Mouse (Mus musculus) myocyte (in vitro differentiated cells): Measurements from ENCODE around the gene Ankfy1. TPM values are rescaled to one million over a fixed set of nuclear protein-coding genes. Genes with fewer than 3 reads are reported as not detected.

Experiments used
- H3K27me3 ChIP-seq: one replicate; pipeline ENCODE4 v1.6.1; 2011; ENCODE audit not compliant: control insufficient read depth, insufficient read depth, insufficient read length
- H3K36me3 ChIP-seq: one replicate; pipeline ENCODE4 v1.6.1; 2011; ENCODE audit not compliant: control insufficient read depth, insufficient read depth
- H3K4me2 ChIP-seq: one replicate; pipeline ENCODE4 v1.6.1; 2011; ENCODE audit warnings: low read depth, control low read depth
- H3K4me3 ChIP-seq: one replicate; pipeline ENCODE4 v1.5.1; 2011; ENCODE audit warnings: mild to moderate bottlenecking, control low read depth, moderate library complexity
- H3K79me2 ChIP-seq: one replicate; pipeline ENCODE4 v1.6.1; 2011; ENCODE audit not compliant: control insufficient read depth, insufficient read depth
- H3ac ChIP-seq: one replicate; pipeline ENCODE4 v1.6.1; 2011; ENCODE audit not compliant: control insufficient read depth, insufficient read length
- CEBPB ChIP-seq: IDR thresholded peaks from 2 replicates; pipeline ENCODE4 v1.6.1; 2011; ENCODE audit warnings: mild to moderate bottlenecking, moderate library complexity; ENCODE audit not compliant: poor library complexity, insufficient read depth, severe bottlenecking
- E2F4 ChIP-seq: IDR thresholded peaks from one replicate; pipeline ENCODE4 v1.6.1; 2011; ENCODE audit warnings: mild to moderate bottlenecking, control low read depth, moderate library complexity; ENCODE audit not compliant: insufficient read depth
- MAX ChIP-seq: IDR thresholded peaks from one replicate; pipeline ENCODE4 v1.6.1; 2011; ENCODE audit warnings: low read depth, mild to moderate bottlenecking, control low read depth
- MYOD1 ChIP-seq, 3 experiments: IDR thresholded peaks; one replicate each; pipeline ENCODE4 v1.6.1; 2011; ENCODE audit warnings: control low read depth in 2 of 3, low read depth in 2 of 3, mild to moderate bottlenecking in 2 of 3, moderate library complexity in 1 of 3; ENCODE audit not compliant: insufficient read length in 2 of 3, control insufficient read depth in 1 of 3
- MYOG ChIP-seq, 3 experiments: IDR thresholded peaks; one replicate each; pipeline ENCODE4 v1.6.1; 2011; ENCODE audit warnings: control low read depth in 2 of 3, low read depth in 2 of 3, mild to moderate bottlenecking in 2 of 3; ENCODE audit not compliant: insufficient read length in 2 of 3, control insufficient read depth in 1 of 3, insufficient read depth in 1 of 3
- POLR2A ChIP-seq: IDR thresholded peaks from one replicate; pipeline ENCODE4 v1.6.1; 2011; ENCODE audit warnings: low read depth, mild to moderate bottlenecking, control low read depth, moderate library complexity; ENCODE audit not compliant: insufficient read length
- POLR2AphosphoS2 ChIP-seq: IDR thresholded peaks from one replicate; pipeline ENCODE4 v1.6.1; 2011; ENCODE audit warnings: low read depth, control low read depth; ENCODE audit not compliant: insufficient read length
- REST ChIP-seq: IDR thresholded peaks from one replicate; pipeline ENCODE4 v1.6.1; 2011; ENCODE audit warnings: mild to moderate bottlenecking, control low read depth, moderate library complexity; ENCODE audit not compliant: insufficient read depth, insufficient read length
- SRF ChIP-seq: IDR thresholded peaks from one replicate; pipeline ENCODE4 v1.6.1; 2011; ENCODE audit warnings: low read depth; ENCODE audit not compliant: control insufficient read depth, insufficient read length
- TCF12 ChIP-seq: IDR thresholded peaks from one replicate; pipeline ENCODE4 v1.6.1; 2011; ENCODE audit warnings: mild to moderate bottlenecking, control low read depth; ENCODE audit not compliant: poor library complexity, insufficient read depth, severe bottlenecking
- TCF3 ChIP-seq: IDR thresholded peaks from one replicate; pipeline ENCODE4 v1.6.1; 2011; ENCODE audit warnings: low read depth, control low read depth; ENCODE audit not compliant: insufficient read length
- USF1 ChIP-seq: IDR thresholded peaks from one replicate; pipeline ENCODE4 v1.6.1; 2011; ENCODE audit warnings: low read depth, mild to moderate bottlenecking, control low read depth, moderate library complexity
- polyA plus RNA-seq: library from polyadenylated mRNA; unstranded; fragments of >200 nt; fragmentation: generic; extraction: Trizol; gene quantifications from one replicate; pipeline ENCODE4 v1.2.1, GENCODE M21; 2012; ENCODE audit warnings: missing spikeins

Gene Ankfy1
- polyA plus RNA-seq, 1 experiment = 16.7 TPM

- peaks cover 73% of the 10 kb centered on the region for H3K79me2 ChIP-seq
- no peak for TF ChIP-seq CEBPB
- no peak for TF ChIP-seq POLR2AphosphoS2
- no peak for TF ChIP-seq MYOD1 (IDR thresholded peaks at IDR 0.05; ENCODE audit: control insufficient read depth in 1 of 3, insufficient read length in 2 of 3, low read depth in 2 of 3)
- no peak for TF ChIP-seq SRF
- TF ChIP-seq MAX = no peak
- no peak for TF ChIP-seq USF1
- no peak for TF ChIP-seq REST
- TF ChIP-seq E2F4 = no peak
- TF ChIP-seq POLR2A = no peak
- no peak for TF ChIP-seq MYOG (IDR thresholded peaks at IDR 0.05; ENCODE audit: control insufficient read depth in 1 of 3, insufficient read depth in 1 of 3, insufficient read length in 2 of 3, low read depth in 2 of 3)
- TF ChIP-seq TCF3 = no peak
Measured at GRCm38 (mm10) chr11:72660359-72660758, 29.4 kb upstream of the Ankfy1 start.

DNA sequence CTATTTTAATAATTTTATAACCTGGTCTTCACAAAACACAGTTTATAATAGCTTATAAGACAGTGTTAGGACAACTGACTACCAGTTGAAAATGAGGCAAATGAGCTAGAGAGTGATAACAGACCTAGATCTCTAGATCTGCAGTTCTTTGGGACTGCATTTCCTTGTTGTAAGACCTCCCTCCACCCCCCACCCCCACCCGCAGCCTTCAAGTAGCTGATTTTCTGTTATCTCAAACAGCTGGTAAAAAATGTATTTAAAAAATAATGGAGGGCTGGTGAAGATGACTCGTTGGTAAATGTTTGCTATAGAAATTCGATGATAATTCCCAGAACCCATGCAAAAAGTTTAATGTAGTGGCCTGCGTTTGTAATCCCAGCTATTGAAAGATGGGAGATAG, 25.2 kb upstream of the Ankfy1 start:
- TF ChIP-seq MYOG (IDR thresholded peaks at IDR 0.05; ENCODE audit: control insufficient read depth in 1 of 3, insufficient read depth in 1 of 3, insufficient read length in 2 of 3, low read depth in 2 of 3) (no peak), E2F4 (no peak), POLR2A (no peak)
- H3ac ChIP-seq = no peak overlapping the region
- H3K27me3 ChIP-seq = no peaks in the 10 kb centered on the region
- H3K36me3 ChIP-seq = peaks cover 9% of the 10 kb centered on the region
- H3K4me2 ChIP-seq = no peak overlapping the region
- H3K79me2 ChIP-seq = peaks cover 49% of the 10 kb centered on the region
- no peak overlapping the region for H3K4me3 ChIP-seq

More at GRCm38 (mm10) chr11:72660359-72660758, 29.4 kb upstream of the Ankfy1 start:
- Histone ChIP-seq H3ac (no peak overlapping the region), H3K36me3 (peaks cover under 1% of the 10 kb centered on the region), H3K27me3 (no peaks in the 10 kb centered on the region), H3K4me2 (no peak overlapping the region), H3K4me3 (no peak overlapping the region)

DNA sequence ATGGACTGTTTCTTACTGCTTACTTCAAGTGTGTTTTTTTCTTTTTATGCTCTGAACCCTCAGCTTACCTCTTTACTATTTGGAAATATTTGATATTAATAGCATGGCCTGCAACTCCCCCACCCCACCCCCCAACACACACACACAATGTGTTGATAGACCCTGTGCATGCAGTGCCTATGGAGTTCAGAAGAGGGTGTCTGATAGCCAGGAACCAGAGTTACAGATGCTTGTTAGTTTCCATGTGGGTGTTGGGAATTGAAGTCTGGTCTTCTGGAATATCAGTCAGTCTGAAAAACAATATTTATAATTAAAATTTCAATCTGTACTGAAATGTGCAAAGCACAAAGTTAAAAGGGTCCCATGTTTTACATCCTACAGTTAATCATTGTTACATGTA, 19.2 kb upstream of the Ankfy1 start:
- Histone ChIP-seq H3K27me3 (no peaks in the 10 kb centered on the region), H3K4me2 (no peak overlapping the region), H3K79me2 (peaks cover 39% of the 10 kb centered on the region), H3K36me3 (peaks cover 6% of the 10 kb centered on the region), H3K4me3 (no peak overlapping the region), H3ac (no peak overlapping the region)
- TF ChIP-seq POLR2A = no peak
- no peak for TF ChIP-seq MYOD1 (IDR thresholded peaks at IDR 0.05; ENCODE audit: control insufficient read depth in 1 of 3, insufficient read length in 2 of 3, low read depth in 2 of 3)
- TF ChIP-seq USF1 = no peak
- no peak for TF ChIP-seq SRF
- no peak for TF ChIP-seq MAX
- no peak for TF ChIP-seq REST
- TF ChIP-seq TCF12 = no peak
- no peak for TF ChIP-seq POLR2AphosphoS2

- TF ChIP-seq MYOG (IDR thresholded peaks at IDR 0.05; ENCODE audit: control insufficient read depth in 1 of 3, insufficient read depth in 1 of 3, insufficient read length in 2 of 3, low read depth in 2 of 3) (peak in 1 of 3 experiments; percentile 30), REST (no peak), POLR2AphosphoS2 (no peak)
- no peak overlapping the region for H3K4me3 ChIP-seq
Measured at GRCm38 (mm10) chr11:72671294-72671988, 18.4 kb upstream of the Ankfy1 start.

DNA sequence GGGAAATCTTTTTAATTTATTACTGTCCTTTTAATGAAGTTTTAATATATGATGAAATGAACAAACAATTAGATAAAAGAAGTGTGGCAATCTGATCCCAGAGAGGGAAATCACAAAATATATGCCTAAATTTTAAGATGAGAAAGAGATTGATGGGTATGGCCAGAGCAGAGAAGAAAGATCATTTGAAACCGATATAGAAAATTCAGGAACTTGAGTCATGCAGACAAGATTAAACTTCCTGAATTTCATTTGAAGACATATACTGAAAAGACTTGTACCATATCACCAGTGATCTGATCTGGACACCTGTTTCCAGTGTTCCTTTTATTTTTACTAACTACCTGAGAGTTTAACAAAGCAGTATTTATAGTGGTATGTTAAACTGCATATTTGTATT, 17.4 kb upstream of the Ankfy1 start:
- H3ac ChIP-seq = no peak overlapping the region
- TF ChIP-seq MAX (no peak), TCF3 (no peak), TCF12 (no peak), USF1 (no peak), POLR2AphosphoS2 (no peak), POLR2A (no peak), SRF (no peak), E2F4 (no peak), CEBPB (no peak), REST (no peak), MYOD1 (IDR thresholded peaks at IDR 0.05; ENCODE audit: control insufficient read depth in 1 of 3, insufficient read length in 2 of 3, low read depth in 2 of 3) (no peak), MYOG (IDR thresholded peaks at IDR 0.05; ENCODE audit: control insufficient read depth in 1 of 3, insufficient read depth in 1 of 3, insufficient read length in 2 of 3, low read depth in 2 of 3) (no peak)
- H3K79me2 ChIP-seq = peaks cover 37% of the 10 kb centered on the region
- H3K4me2 ChIP-seq = no peak overlapping the region
- H3K4me3 ChIP-seq = no peak overlapping the region
- H3K36me3 ChIP-seq = peaks cover 5% of the 10 kb centered on the region
- no peaks in the 10 kb centered on the region for H3K27me3 ChIP-seq

More at GRCm38 (mm10) chr11:72671294-72671988, 18.4 kb upstream of the Ankfy1 start:
- Histone ChIP-seq H3K36me3 (peaks cover 5% of the 10 kb centered on the region), H3K27me3 (no peaks in the 10 kb centered on the region), H3K79me2 (peaks cover 43% of the 10 kb centered on the region), H3ac (no peak overlapping the region), H3K4me2 (no peak overlapping the region)
